Mouse (Mus musculus) telencephalon, adult 2 months (tissue): ENCODE results near the gene Trim39.
A peak's percentile ranks its signal among the peaks of the same experiment; 100 is the strongest.
"Not testable (repeated sequence)": the region's sequence is repeated elsewhere in the genome, so short reads cannot be mapped to it uniquely, and the experiment has no call there.

Experiments
- DNase-seq: peaks from one replicate; pipeline ENCODE4 v3.0.0-alpha.2; 2011; ENCODE audit warnings: low read depth, low spot score

Trim39 gene

DNA sequence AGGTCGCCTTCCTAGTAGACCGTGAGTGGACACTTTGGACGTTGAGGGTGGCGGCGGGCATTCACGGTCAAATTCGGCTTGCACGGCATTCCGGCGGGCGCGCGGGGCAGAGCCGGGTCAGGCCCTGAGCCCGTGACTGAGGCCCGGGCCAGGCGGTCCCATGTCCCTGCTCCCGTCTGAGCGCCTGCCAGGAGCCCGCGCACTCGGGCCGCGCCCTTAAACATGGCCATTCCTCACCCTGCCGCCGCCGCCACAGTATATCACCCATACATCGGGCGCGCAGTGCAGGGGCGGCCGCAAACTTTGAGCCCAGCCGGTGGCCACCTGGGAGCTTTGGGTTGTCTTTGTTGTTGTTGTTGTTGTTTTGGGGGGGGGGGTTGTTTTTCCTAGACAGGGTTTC, 23.2 kb downstream of the Trim39 start:
- DNase-seq = no peak

DNA sequence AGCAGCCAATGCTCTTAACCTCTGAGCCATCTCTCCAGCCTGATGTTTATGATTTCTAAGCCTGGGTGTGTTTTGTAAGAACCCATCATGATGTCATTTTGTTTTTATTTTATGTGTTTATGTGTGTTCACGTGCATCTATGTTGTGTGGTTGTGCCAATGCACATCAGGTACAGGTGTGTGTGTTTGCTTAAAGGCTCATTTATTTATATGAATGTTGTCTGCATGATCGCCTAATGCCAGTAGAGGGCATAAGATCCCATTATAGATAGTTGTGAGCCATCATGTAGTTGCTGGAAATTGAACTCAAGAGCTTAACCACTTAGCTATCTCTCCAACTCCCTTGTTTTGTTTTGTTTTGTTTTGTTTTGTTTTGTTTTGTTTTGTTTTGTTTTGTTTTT, 26.3 kb downstream of the Trim39 start:
- DNase-seq = no peak

DNA sequence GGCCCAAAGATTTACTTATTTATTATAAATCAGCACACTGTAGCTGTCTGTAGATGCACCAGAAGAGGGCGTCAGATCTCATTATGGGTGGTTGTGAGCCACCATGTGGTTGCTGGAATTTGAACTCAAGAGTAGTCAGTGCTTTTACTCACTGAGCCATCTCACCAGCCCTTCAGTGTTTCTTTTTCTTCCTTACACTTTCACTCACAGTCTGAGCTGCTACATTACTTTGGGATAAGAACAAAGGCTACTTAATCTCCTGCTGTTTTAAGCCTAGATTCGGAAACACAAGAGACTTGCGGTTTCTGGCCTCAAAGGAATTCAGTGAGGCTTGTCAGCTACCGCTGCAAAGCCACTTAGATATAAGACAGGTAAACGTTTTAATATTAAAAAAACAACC, 28.0 kb downstream of the Trim39 start:
- DNase-seq = no peak

DNA sequence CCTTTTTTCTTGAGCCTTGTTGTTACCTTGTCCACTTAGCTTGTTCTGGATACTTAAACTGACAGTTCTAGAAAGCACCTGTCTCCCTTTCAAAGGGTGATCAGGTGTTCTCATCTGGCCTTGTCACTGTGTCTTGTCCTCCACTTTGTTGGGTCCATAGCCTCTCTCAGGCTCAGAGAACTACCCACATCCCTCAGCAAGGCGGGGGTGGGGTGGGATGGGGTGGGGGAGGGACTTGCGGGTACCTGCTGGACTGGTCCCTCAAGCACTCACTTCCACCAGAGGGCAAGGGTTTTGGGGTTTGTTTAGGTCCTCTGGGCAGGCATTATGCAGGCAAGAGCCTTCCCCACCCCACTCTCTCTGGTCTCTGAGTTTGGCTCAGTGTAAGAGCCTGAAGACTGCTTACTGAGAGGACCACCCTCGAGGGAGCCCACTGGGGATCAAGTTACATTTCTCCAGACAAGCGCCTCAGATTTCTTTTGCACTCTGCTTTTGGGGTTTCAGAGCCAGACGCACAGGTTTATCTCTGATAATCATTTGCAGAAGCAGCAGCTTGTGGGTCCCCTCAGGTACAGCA, 31.3 kb downstream of the Trim39 start:
- DNase-seq = no peak

DNA sequence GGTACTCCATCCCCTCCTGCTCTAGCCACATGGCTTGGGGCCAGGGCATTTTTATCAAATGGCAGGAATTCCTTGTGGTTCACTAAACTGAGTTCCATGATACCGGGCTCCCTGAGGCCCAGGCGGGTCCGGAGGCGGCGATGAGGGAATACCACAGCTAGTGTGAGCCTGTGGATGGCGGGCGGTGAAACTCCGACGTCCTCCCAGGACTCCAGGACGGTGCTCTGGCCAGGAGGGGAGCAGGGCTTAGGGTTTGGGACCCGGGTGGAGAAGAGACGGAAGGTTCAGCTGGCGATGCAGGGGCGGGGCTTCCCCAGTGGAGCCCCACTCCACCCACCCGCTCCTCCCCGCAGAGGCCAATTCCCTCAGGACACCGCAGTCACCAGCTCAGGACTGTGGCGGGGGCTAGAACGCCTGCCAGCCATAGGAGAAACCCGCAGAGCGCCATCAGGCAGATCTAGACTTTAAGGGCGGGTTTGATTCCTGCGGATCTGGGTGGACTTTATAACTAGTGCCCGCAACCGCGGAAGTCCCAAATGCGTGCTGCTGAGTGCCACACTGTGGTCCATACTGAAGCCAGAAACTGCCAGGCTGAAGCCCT, 34.6 kb downstream of the Trim39 start:
- DNase-seq = no peak

DNA sequence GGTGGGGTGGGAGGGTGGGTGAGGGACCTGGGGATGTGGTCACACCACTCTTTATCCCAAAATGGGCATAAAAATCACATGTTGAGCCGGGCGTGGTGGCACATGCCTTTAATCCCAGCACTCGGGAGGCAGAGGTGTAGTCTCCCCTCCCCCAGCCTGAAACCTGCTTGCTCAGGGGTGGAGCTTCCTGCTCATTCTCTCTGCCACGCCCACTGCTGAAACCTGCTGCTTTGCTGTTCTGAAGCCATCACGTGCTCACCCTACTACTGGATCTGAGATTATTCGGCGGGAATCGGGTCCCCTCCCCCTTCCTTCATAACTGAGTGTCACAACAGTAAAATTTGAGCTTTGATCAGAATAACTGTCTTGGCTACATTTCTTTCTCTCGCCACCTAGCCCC, 36.7 kb downstream of the Trim39 start:
- not testable (repeated sequence) for DNase-seq

DNA sequence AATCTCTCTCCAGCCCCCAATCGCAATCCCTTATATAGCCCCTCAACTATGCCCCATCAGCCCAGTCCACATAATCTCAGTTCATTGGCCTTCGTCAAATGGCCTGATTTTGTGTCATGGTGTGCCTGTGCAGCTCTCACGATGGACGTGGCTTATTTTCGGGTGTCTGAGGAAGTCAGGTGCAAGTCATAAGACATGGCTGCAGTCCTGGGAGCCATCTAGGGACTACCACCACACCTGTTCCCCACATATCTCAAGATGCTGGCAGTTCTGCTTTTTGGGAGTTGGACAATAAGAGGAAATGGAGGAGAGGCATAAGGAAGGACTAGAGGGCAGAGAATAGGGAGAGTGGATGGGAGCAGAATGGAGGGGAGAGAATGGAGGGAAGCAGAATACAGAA, 38.5 kb downstream of the Trim39 start:
- DNase-seq = no peak

DNA sequence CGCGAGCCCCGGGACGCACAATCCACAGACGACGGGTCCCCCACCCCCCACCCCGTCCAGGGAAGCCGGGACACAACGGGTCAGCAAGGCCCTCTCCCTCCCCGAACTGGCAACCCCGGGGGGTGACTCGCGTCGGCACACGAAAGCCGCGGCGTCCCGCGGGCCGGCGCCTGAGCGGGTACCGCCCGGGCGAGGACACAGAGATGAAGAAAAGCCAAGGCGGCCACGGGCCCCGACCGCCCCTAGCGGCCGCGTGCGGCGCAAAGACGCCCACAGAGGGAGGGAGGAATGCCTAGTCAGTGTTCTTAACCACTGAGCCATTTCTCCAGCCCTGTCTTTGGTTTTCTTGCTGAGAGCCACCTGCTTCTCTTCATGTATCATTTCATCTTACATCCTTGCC, 40.7 kb downstream of the Trim39 start:
- peak; percentile 82 for DNase-seq

DNA sequence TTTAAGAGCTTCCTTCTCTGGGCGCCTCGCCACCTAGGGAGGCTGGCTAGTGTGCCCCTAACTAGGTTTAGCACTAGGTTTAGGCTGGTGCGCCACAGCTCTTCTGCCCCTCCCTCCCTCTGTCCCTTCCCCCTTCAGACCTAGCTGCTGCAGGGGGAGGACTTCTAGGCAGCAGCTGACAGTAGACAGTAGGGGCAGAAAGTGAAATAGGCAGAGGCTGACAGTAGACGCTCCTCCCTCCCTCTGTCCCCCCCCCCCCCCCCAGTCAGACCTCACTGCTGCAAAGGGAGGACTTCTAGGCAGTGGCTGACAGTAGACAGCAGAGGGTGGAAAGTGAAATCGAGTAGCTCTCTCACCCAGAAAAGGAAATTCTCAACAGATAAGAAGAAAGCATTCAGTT, 43.0 kb downstream of the Trim39 start:
- no peak for DNase-seq

DNA sequence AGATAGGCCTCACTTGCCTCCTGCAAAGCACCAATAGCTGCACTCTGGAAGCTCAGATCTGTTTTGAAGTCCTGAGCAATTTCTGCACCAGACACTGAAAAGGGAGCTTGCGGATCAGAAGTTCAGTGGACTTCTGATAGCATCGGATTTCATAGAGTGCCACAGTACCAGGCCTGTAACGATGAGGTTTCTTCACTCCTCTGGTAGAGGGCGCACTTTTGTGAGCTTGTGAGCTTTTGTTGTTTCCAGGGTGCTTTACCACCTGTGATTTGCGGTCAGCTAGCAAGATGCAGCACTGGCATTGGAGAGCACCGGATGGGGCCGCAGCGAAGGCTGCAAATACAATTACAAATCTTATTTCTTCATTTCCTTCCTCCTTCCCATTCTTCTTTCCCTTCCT, 45.1 kb downstream of the Trim39 start:
- no peak for DNase-seq

DNA sequence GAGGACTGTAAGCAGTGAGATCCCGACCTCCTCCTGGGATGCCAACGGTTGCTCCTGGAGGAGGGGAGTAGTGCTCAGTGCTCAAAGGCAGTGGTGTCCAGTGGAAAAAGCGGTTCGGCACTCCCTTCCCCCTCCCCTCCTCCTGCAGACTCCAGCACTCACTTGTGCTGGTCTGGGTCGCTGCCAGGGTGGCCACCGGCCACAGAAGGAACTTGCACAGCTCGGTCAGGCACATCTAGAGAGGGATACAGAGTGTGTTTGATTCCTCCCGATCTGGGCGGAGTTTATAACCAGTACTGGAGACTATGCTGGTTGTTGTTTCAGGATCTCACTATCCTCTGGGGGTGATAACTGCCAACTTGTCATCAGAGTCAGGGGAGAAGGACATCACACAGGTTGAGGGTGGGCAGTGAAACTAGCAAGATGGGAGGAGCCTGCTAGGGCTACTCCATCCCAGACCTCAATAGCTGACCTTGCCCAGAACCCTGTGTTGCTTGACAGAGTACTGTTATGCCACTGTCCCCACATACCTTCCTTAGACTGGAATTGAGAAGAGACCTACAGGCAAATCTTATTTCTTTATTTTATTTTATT, 46.7 kb downstream of the Trim39 start:
- DNase-seq = no peak

DNA sequence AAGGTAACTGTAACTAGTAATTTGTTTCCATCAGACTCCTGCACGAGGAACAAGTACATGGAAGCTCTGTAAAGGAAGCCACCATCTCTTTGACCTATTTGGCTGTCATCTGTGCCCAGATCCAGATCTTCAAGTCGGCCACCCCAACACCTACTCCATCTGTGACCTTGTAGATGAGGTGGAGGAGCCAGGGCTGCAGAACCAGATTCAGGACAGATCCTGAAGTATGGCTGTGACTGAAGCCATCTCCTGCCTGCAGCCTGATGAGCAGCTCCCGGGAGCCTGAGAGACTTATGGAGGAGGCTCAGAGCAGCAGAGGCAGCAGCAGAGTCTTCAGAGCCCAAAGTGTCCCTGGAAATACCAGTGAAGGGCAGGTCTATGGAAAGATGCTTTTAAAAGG, 47.6 kb downstream of the Trim39 start:
- no peak for DNase-seq

DNA sequence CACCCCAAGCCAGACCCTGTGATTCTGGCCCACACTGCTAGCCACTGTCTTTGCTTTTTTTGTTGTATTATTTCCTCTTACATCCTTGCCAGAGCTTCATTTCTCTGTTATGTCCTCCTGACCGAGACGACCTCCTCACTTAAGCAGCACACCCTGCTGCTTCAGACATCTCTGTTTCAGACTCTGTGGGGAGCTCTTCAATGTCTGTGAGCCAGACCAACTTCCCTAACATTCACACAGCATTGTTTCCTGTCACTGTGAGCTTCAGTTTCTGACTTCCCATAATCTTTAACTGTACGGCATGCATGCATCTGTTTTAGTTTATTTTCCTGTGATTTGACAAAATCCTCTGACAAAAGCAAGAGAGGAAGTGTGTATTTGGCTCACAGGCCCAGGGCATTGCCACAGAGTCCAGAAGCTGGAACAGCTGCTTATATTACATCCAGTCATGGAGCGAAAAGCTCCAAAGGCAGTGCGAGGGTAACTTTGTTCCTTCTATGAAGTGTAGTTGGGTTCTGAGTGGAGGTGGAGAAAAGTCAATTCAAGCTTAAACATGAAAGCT, 53.4 kb downstream of the Trim39 start:
- no peak for DNase-seq

DNA sequence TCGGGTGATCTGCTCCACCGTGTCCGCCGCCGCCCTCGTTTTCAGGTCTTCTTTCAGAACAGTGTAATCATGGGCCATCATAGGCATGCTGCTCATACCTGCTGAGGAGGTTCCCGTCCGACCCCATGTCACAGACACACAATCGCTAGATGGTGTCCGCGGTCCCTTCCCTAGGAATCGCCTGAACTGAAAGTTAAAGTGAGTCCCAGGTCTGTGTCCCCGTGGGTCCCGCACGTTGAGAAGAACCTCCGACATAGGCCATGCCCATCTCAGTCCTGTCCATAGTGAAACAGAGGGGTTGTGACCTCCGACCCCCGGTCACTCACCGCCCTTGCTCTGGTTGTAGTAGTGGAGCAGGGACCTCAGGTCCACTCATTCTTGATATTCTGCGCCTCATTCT, 56.5 kb downstream of the Trim39 start:
- DNase-seq = no peak
